Mouse (Mus musculus) lung, postnatal 0 days (tissue): ENCODE measurements around the gene Idh3a.

Source experiments
- CTCF ChIP-seq: IDR thresholded peaks from 2 replicates; pipeline ENCODE4 v1.5.1; 2016; ENCODE audit warnings: antibody characterized with exemption, mild to moderate bottlenecking
- EP300 ChIP-seq: IDR thresholded peaks from 2 replicates; pipeline ENCODE4 v1.6.1; 2016; ENCODE audit warnings: antibody characterized with exemption, mild to moderate bottlenecking, control low read depth

DNA sequence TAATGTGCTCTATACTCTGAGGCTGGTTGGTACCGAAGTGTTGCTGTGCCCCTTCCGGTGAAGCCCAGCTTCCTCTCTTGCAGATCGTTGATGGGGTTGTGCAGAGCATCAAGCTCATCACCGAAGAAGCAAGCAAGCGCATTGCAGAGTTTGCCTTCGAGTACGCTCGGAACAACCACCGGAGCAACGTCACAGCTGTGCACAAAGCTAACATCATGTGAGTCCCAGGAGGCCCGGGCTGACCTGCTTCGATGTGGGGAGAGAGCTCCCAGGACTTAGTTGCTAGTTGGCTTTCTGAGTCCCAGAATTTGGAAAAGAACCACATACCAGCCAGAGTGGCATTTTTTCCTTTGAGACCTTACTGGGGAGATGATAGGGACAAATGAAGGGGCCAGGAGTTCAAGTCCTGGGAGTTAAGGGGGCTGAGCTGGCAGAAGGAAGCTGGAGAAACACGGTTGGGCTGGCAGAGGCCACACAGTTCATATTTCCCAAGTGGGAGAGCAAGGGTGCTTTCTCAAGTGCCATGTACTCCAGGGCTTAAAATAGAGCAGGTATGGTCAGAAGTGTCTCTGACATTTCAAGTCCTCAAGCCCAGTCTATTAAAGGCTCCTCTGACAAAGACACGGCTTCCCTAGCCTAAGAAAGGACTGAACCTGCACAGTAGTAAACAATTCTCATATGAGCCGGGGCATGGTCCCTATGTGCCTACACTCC is 10.8 kb downstream of the Idh3a start:
- TF ChIP-seq CTCF: no peak
- TF ChIP-seq EP300: no peak
